ENCODE assay signal across 8 mouse cellular contexts in the genomic region with DNA sequence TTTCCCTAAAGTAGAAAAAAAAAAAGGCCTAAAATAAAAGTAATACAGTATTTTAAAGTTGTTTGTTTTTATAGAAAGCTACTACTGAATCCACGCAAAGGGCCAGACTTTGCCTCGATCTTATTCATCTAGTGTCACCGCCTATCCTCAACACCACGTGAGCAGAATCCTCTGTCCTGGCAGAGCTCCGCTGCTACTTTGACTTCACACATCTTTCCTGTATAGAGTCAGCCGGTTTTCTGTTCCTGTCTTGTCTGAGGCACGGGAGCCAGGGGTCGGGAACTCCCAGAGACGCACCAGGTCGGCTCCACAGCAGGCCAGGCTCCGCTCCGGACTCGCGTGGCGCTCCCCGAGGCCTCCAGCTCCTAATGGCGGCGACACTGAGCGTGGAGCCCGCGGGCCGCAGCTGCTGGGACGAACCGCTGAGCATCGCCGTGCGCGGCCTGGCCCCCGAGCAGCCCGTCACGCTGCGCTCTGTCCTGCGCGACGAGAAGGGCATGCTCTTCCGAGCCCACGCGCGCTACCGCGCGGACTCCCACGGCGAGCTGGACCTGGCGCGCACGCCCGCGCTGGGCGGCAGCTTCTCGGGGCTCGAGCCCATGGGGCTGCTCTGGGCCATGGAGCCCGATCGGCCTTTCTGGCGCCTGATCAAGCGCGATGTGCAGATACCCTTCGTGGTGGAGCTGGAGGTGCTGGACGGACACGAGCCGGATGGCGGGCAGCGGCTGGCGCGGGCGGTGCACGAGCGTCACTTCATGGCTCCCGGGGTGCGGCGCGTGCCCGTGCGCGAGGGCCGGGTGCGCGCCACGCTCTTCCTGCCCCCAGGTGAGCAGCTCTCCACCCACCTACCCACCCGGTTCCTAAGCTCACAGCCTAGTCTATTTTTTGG. TPM values are rescaled to one million over a fixed set of nuclear protein-coding genes. Genes with fewer than 3 reads are reported as not detected.
DNase-seq lines count a peak whose midpoint lies in the region; TF ChIP-seq lines count a peak whose summit lies in the region.
"Not testable (repeated sequence)": the region's sequence is repeated elsewhere in the genome, so short reads cannot be mapped to it uniquely, and the experiment has no call there.

A gene (plus strand): TSS at position 51 of the 889 bp plus-strand sequence.

- H3K4me3 ChIP-seq in left cerebral cortex, adult 2 months, result peak within 1 kb of the TSS; percentile 64

- not testable (repeated sequence) for TF ChIP-seq CTCF in left cerebral cortex, adult 2 months (IDR thresholded peaks at IDR 0.05)

- H3K27ac ChIP-seq in left cerebral cortex, adult 2 months, result peak within 1 kb of the TSS; percentile 84

- intact Hi-C loops in left cerebral cortex, adult 2 months (cut with DNase I), result not testable (repeated sequence)

- peak; percentile 70 for DNase-seq in adrenal gland, adult 2 months
- peak; percentile 26 for DNase-seq in embryo, embryonic 11.5 days (ENCODE audit: low read depth, low spot score)
- DNase-seq in gastrocnemius, postnatal 25 days, result peak; percentile 18
- peak; percentile 64 for DNase-seq in induced T-regulatory cell, adult 2 months (ENCODE audit: low read depth)
- peak; percentile 31 to 52 for DNase-seq in left cerebral cortex, adult 2 months (ENCODE audit: extremely low spot score in 1 of 2, low spot score in 2 of 2)
- DNase-seq in lung, postnatal 4 days, result peak; percentile 52 to 69
- peak; percentile 40 for DNase-seq in right cerebral cortex, adult 18-20 months
- DNase-seq in urinary bladder, adult 18-20 months (ENCODE audit: low spot score in 2 of 2), result peak; percentile 24 to 56

RNA-seq across cellular contexts. Expression of the gene that starts here (rescaled TPM):
- total RNA-seq in adrenal gland, adult 2 months (2021), result 1 to 10 TPM; 3.9 to 6.0 TPM
- 4.6 and 5.6 TPM in 2 replicates for polyA plus RNA-seq in adrenal gland, adult 2 months (2012; rRNA removed)
- total RNA-seq in gastrocnemius, postnatal 25 days (2021), result 1 to 10 TPM; 1.5 to 1.6 TPM
- 1 to 10 TPM; 3.3 TPM for total RNA-seq in left cerebral cortex, adult 2 months (2021)

Comparison
In these comparisons a context has a peak if more than half of its experiments do, and no peak if none do; other contexts are left out.
1. Peak in every context shown above with its lines: DNase-seq, H3K4me3 ChIP-seq and H3K27ac ChIP-seq.
2. DNase-seq: peak in every context shown above with its lines; median percentile 70 in adrenal gland, adult 2 months; 64 in induced T-regulatory cell, adult 2 months; 60 in lung, postnatal 4 days; 42 in left cerebral cortex, adult 2 months; 40 in right cerebral cortex, adult 18-20 months; 40 in urinary bladder, adult 18-20 months; 26 in embryo, embryonic 11.5 days; 18 in gastrocnemius, postnatal 25 days.